In genomic region chr16:20810322-20810721, GRCm38 (mm10) we compare ENCODE assay signal across 22 mouse cellular contexts.
A peak's percentile ranks its signal among the peaks of the same experiment; 100 is the strongest.
DNase-seq lines count a peak whose midpoint lies in the region; ATAC-seq and TF ChIP-seq lines count a peak whose summit lies in the region.
"Had no signal": no experiment of that assay in that cellular context is flagged by ENCODE, and none has a peak within 500 bp of the region (broad histone marks: within the 10 kb centered on the region; RNA-seq: fewer than 3 reads in every experiment).

No protein-coding gene starts in this region.

- 0 out of 2 replicates have a peak, but pooled peaks have one; percentile 59 for ATAC-seq in liver, embryonic 12.5 days
- ATAC-seq in megakaryocyte-erythroid progenitor cell, adult 5-6 weeks (replicated peaks; ENCODE audit: low FRiP score, low TSS enrichment, poor library complexity, severe bottlenecking), result peak; percentile 56; the same call in 1 of the 2 replicates
- no peak for ATAC-seq in forebrain, embryonic 16.5 days
- ATAC-seq: activated CD4-positive, CD25-positive, alpha-beta regulatory T cell, adult 4 months; forebrain, embryonic 13.5 days; intestine, embryonic 16.5 days; Patski had no signal

- H3K27ac ChIP-seq in liver, embryonic 12.5 days, result no peak overlapping the region
- H3K27ac ChIP-seq in MEL (ENCODE audit: control insufficient read depth, low read depth, low read length), result peak overlapping the region; percentile 63
- no peak overlapping the region for H3K27ac ChIP-seq in forebrain, embryonic 16.5 days (ENCODE audit: low read length)
- H3K27ac ChIP-seq: embryonic facial prominence, embryonic 13.5 days; forebrain, embryonic 13.5 days; hindbrain, embryonic 10.5 days; hindbrain, embryonic 14.5 days had no signal

- H3K4me3 ChIP-seq in liver, embryonic 12.5 days, result no peak overlapping the region
- peak overlapping the region; percentile 31 to 34 for H3K4me3 ChIP-seq in MEL (ENCODE audit: control insufficient read depth in 1 of 2, insufficient read depth in 1 of 2, low read depth in 2 of 2, low read length in 2 of 2)
- H3K4me3 ChIP-seq in forebrain, embryonic 16.5 days (replicated peaks; ENCODE audit: low read length), result no peak overlapping the region
- H3K4me3 ChIP-seq in lung, adult 2 months (replicated peaks; ENCODE audit: extremely low read depth, low read depth, low read length), result no peak overlapping the region
- H3K4me3 ChIP-seq: embryonic facial prominence, embryonic 13.5 days; forebrain, embryonic 13.5 days; heart, embryonic 12.5 days; hindbrain, embryonic 10.5 days had no signal

- H3K79me2 ChIP-seq in MEL (ENCODE audit: control insufficient read depth, insufficient read depth, low read length, poor library complexity), result no peaks in the 10 kb centered on the region

- no peak for TF ChIP-seq RAD21 in MEL (IDR thresholded peaks at IDR 0.05; ENCODE audit: low read depth, low read length)

- DNase-seq in liver, result no peak
- DNase-seq in MEL (ENCODE audit: low read depth, low spot score), result peak; percentile 80
- DNase-seq in induced T-regulatory cell, adult 2 months (ENCODE audit: low read depth), result peak; percentile 30
- DNase-seq in lung, adult 2 months, result no peak
- no peak for DNase-seq in urinary bladder, postnatal 10 days (ENCODE audit: low spot score)
- DNase-seq: adrenal gland, adult 2 months; adrenal gland, postnatal 25 days; cerebellum, adult 11 months; cerebellum, adult 8-10 months; cerebellum, postnatal 25 days; gastrocnemius, postnatal 10 days had no signal

- TF ChIP-seq POLR2A in MEL (IDR thresholded peaks at IDR 0.05; ENCODE audit: control insufficient read depth in 1 of 2, insufficient read depth in 1 of 2, low read depth in 1 of 2, low read length in 2 of 2, poor library complexity in 1 of 2), result no peak
- TF ChIP-seq POLR2A in lung, adult 2 months (IDR thresholded peaks at IDR 0.05; ENCODE audit: borderline replicate concordance, extremely low read depth, low read depth, low read length), result no peak

- H3K36me3 ChIP-seq in liver, embryonic 12.5 days, result no peaks in the 10 kb centered on the region
- peaks cover 0 to 27% of the 10 kb centered on the region in 2 experiments; a peak in 2 of 4 replicates for H3K36me3 ChIP-seq in MEL (ENCODE audit: control insufficient read depth in 1 of 2, insufficient read depth in 2 of 2, low read length in 2 of 2)
- no peaks in the 10 kb centered on the region for H3K36me3 ChIP-seq in forebrain, embryonic 16.5 days (ENCODE audit: control insufficient read depth, insufficient read depth)
- H3K36me3 ChIP-seq: embryonic facial prominence, embryonic 13.5 days; heart, embryonic 12.5 days; hindbrain, embryonic 10.5 days had no signal

- no peaks in the 10 kb centered on the region for H3K27me3 ChIP-seq in liver, embryonic 12.5 days (replicated peaks)
- H3K27me3 ChIP-seq in MEL (ENCODE audit: control insufficient read depth in 1 of 2, insufficient read depth in 2 of 2, low read length in 2 of 2), result no peaks in the 10 kb centered on the region
- no peaks in the 10 kb centered on the region for H3K27me3 ChIP-seq in forebrain, embryonic 16.5 days (replicated peaks; ENCODE audit: control insufficient read depth, insufficient read depth, low read length)
- H3K27me3 ChIP-seq: embryonic facial prominence, embryonic 13.5 days; forebrain, embryonic 13.5 days; heart, embryonic 12.5 days; Patski had no signal

- 30% methylated on average over 3 of the region's 3 CpGs for WGBS in liver, embryonic 12.5 days (ENCODE audit: insufficient replicate concordance)
- WGBS in forebrain, embryonic 16.5 days, result 80% methylated on average over 3 of the region's 3 CpGs
- WGBS in lung, adult 2 months, result 47% methylated on average over 3 of the region's 3 CpGs

- no peaks in the 10 kb centered on the region for H3K9me3 ChIP-seq in liver, embryonic 12.5 days (replicated peaks)
- H3K9me3 ChIP-seq in MEL (replicated peaks; ENCODE audit: insufficient read depth, low read length), result no peaks in the 10 kb centered on the region
- H3K9me3 ChIP-seq in forebrain, embryonic 16.5 days (ENCODE audit: control insufficient read depth, low read length), result no peaks in the 10 kb centered on the region
- H3K9me3 ChIP-seq: embryonic facial prominence, embryonic 13.5 days; forebrain, embryonic 13.5 days; heart, embryonic 12.5 days; hindbrain, embryonic 10.5 days had no signal

- no peak overlapping the region for H3K4me2 ChIP-seq in liver, embryonic 12.5 days
- H3K4me2 ChIP-seq in forebrain, embryonic 16.5 days (ENCODE audit: low read length), result no peak overlapping the region
- H3K4me2 ChIP-seq: embryonic facial prominence, embryonic 13.5 days; forebrain, embryonic 13.5 days; heart, embryonic 12.5 days; hindbrain, embryonic 14.5 days had no signal

- peak; percentile 86 to 90 for TF ChIP-seq EP300 in MEL (IDR thresholded peaks at IDR 0.05; ENCODE audit: low read depth in 1 of 2, low read length in 2 of 2)

- peaks cover 12% of the 10 kb centered on the region for H3K4me1 ChIP-seq in liver, embryonic 12.5 days
- peaks cover 7 to 41% of the 10 kb centered on the region in 2 experiments for H3K4me1 ChIP-seq in MEL (ENCODE audit: control insufficient read depth in 1 of 2, insufficient read depth in 2 of 2, low read length in 2 of 2)
- no peaks in the 10 kb centered on the region for H3K4me1 ChIP-seq in forebrain, embryonic 16.5 days (replicated peaks; ENCODE audit: control insufficient read depth, insufficient read depth, low read length)
- H3K4me1 ChIP-seq in lung, adult 2 months (ENCODE audit: control insufficient read depth, insufficient read depth, low read length), result no peaks in the 10 kb centered on the region

- H3K9ac ChIP-seq in liver, embryonic 12.5 days, result no peak overlapping the region
- peak overlapping the region; percentile 8; the same call in 1 of the 2 replicates for H3K9ac ChIP-seq in MEL (ENCODE audit: control insufficient read depth, low read depth, low read length, poor library complexity, severe bottlenecking)
- H3K9ac ChIP-seq in forebrain, embryonic 16.5 days (replicated peaks; ENCODE audit: low read depth, low read length), result no peak overlapping the region
- H3K9ac ChIP-seq: embryonic facial prominence, embryonic 13.5 days; forebrain, embryonic 13.5 days; heart, embryonic 12.5 days; hindbrain, embryonic 14.5 days had no signal

- no peak for TF ChIP-seq CTCF in MEL (IDR thresholded peaks at IDR 0.05 in 2 of 3, conservative IDR thresholded peaks at IDR 0.05 in 1 of 3; ENCODE audit: control insufficient read depth in 1 of 3, insufficient read depth in 1 of 3, low read depth in 2 of 3, low read length in 3 of 3, poor library complexity in 1 of 3, severe bottlenecking in 1 of 3)
- no peak for TF ChIP-seq CTCF in lung, adult 2 months (IDR thresholded peaks at IDR 0.05; ENCODE audit: insufficient read depth, low read length)

TF ChIP-seq in MEL, 35 proteins besides CTCF, POLR2A, EP300 and RAD21:
- TF ChIP-seq TCF12 (IDR thresholded peaks at IDR 0.05; ENCODE audit: low read depth, low read length) (peak; percentile 76), NRF1 (IDR thresholded peaks at IDR 0.05; ENCODE audit: insufficient read depth, low read depth, low read length, poor library complexity, severe bottlenecking) (no peak), TAL1 (IDR thresholded peaks at IDR 0.05; ENCODE audit: low read length) (peak; percentile 26), ZC3H11A (IDR thresholded peaks at IDR 0.05; ENCODE audit: low read depth, low read length) (no peak), JUND (IDR thresholded peaks at IDR 0.05; ENCODE audit: low read depth, low read length) (0 out of 2 replicates have a peak, but pooled peaks have one; percentile 29), GATA1 (IDR thresholded peaks at IDR 0.05; ENCODE audit: low read depth, low read length) (peak; percentile 96), RCOR1 (IDR thresholded peaks at IDR 0.05; ENCODE audit: low read depth, low read length) (peak; percentile 53; the same call in 1 of the 2 replicates), CHD2 (IDR thresholded peaks at IDR 0.05; ENCODE audit: low read length) (no peak), MYC (IDR thresholded peaks at IDR 0.05; ENCODE audit: low read depth, low read length) (peak; percentile 60; the same call in 1 of the 2 replicates), ELF1 (IDR thresholded peaks at IDR 0.05; ENCODE audit: low read depth, low read length) (peak; percentile 71), GABPA (IDR thresholded peaks at IDR 0.05; ENCODE audit: low read depth, low read length) (no peak), ZMIZ1 (IDR thresholded peaks at IDR 0.05; ENCODE audit: low read depth, low read length) (no peak), SIN3A (IDR thresholded peaks at IDR 0.05; ENCODE audit: low read length) (peak; percentile 67), BHLHE40 (IDR thresholded peaks at IDR 0.05; ENCODE audit: borderline replicate concordance, low read depth, low read length) (no peak), MXI1 (IDR thresholded peaks at IDR 0.05; ENCODE audit: low read depth, low read length) (no peak; the same call in 1 of the 2 replicates), MEF2A (IDR thresholded peaks at IDR 0.05; ENCODE audit: extremely low read depth, insufficient replicate concordance, low read depth, low read length, poor library complexity, severe bottlenecking) (no peak), ETS1 (IDR thresholded peaks at IDR 0.05; ENCODE audit: low read depth, low read length) (peak; percentile 88)
TF ChIP-seq in MEL: peak in this region for 9.

Comparison
In these comparisons a context has a peak if more than half of its experiments do, and no peak if none do; other contexts are left out.
1. H3K4me3 ChIP-seq: peak in MEL (2 of 2); none in liver, embryonic 12.5 days (single experiment), forebrain, embryonic 16.5 days (single experiment) and lung, adult 2 months (single experiment).
2. DNase-seq: peak in MEL (single experiment) and induced T-regulatory cell, adult 2 months (single experiment); none in liver (single experiment), lung, adult 2 months (single experiment) and urinary bladder, postnatal 10 days (single experiment).